Mouse (Mus musculus): ENCODE data around the gene Slc35g2.

The Slc35g2 gene

GRCm38 (mm10) chr9:100570626-100571233, at the start of gene Slc35g2:
Gene Slc35g2 (minus strand): TSS chr9:100571090.
- DNase-seq: peak; percentile 19

- peak; percentile 11 for DNase-seq
Measured at GRCm38 (mm10) chr9:100616947-100617346, 46.1 kb upstream of the Slc35g2 start.

GRCm38 (mm10) chr9:100613501-100614071, 42.7 kb upstream of the Slc35g2 start:
- no peak for DNase-seq

- DNase-seq: no peak
Measured at GRCm38 (mm10) chr9:100605985-100606554, 35.2 kb upstream of the Slc35g2 start.

- no peak for DNase-seq
Measured at GRCm38 (mm10) chr9:100605522-100605921, 34.6 kb upstream of the Slc35g2 start.

DNA sequence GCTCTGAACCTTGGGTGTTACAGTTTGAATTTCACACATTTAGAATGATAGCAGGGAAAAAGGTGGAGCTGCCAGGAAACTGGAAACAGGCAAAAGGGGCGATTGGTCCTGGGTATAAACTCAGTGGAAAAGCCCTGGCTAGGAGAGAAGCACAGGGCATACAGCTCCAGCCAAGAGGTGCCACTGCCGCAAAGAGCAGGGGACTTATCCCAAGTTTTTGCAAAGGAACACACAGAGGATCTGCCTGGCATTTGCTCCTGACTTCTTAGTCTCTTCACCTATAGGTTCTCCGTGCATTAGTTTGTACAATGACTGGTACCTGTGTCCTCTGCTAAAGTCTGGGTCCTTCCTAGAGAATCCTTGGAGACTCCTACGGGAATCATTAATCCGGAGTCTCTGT, 32.3 kb upstream of the Slc35g2 start:
- DNase-seq: no peak

- no peak for DNase-seq
Measured at GRCm38 (mm10) chr9:100602130-100602529, 31.2 kb upstream of the Slc35g2 start.

GRCm38 (mm10) chr9:100599761-100600328, 29.0 kb upstream of the Slc35g2 start:
- DNase-seq: no peak

DNA sequence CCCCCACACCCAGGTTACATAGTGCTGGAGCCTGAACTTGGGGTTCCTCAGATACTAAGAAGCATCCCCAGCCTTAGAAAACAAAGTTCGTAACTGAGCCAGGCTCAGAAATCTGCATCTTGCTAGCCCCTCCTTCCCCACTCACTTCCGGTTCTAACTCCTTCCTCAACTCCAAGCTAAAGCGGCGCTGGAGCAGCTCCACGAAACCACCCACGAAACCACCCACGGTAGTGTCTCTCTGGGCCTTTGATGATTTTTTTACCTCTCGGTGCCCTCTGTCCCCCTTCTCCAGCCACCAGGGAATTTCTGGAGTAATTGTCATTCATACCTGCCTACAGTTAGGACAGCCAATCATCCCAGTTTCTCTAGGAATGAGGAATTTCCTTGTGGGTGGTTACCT, 26.7 kb upstream of the Slc35g2 start, which contains the start of gene Stag1:
Gene Stag1 (plus strand): TSS at position 253 of the 400 bp plus-strand sequence.
- DNase-seq: no peak

DNA sequence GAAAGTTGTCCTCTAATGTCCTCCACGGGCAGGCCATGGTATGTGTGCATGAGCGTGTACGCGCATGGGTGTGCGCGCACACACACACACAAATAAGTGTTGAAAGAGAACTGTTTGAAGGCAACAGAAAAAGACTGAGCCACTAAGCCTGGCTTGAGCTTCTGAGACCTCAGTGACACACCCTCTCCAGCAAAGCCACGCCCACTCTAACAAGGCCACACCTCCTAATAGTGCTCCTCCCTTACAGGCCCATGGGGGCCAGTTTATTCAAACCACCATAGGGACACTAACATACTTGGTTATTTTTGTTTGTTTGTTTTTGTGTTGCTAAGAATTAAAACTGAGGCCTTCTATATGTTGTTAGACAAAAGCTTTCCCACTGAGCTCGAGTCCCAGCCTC, 25.4 kb upstream of the Slc35g2 start:
- peak; percentile 51 for DNase-seq

- DNase-seq: no peak
Measured at GRCm38 (mm10) chr9:100590462-100590861, 19.6 kb upstream of the Slc35g2 start.

DNA sequence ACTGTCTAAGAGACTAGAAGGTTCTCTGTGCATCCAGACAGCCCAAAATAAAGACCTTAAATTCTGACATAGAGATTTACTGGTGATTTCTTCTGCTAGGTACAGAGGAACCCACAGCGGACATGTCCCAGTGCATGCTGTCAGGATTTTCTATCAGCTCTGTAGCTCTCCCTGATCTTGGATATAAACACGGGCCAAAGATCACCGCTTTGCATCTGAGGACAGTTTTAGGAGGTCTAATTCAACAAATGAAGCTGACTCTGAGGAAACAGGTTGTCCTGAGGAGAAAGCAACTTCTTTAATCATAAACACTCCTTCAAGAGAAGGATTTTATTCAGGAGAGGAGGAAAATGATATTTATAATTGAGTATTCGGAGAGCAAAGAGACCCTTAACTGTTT, 13.1 kb upstream of the Slc35g2 start:
- DNase-seq: no peak

GRCm38 (mm10) chr9:100582883-100583575, 12.1 kb upstream of the Slc35g2 start:
- no peak for DNase-seq

GRCm38 (mm10) chr9:100581543-100582492, 10.9 kb upstream of the Slc35g2 start:
- peak; percentile 17 for DNase-seq

GRCm38 (mm10) chr9:100580196-100580740, 9.4 kb upstream of the Slc35g2 start:
- no peak for DNase-seq

- DNase-seq: no peak
Measured at GRCm38 (mm10) chr9:100573942-100574341, 3.1 kb upstream of the Slc35g2 start.

DNA sequence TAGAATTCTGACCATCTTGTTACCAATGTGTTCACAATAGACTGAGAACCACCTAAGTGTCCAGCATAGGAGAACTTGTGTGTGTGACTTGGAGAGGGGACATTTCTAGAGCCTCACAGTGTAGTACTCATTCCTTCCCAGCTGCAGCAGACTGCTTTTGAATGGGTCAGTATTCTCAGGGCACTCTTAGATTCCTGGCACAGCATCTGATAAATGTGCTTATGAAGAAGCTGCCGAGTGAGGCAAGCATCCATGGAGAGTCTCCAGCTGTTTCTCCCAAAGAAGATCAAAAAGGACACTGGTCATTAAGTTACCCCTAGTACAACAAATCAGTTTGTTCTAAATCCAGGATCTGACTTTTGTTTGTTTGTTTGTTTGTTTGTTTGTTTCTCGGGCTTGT, 2.4 kb upstream of the Slc35g2 start:
- no peak for DNase-seq

DNA sequence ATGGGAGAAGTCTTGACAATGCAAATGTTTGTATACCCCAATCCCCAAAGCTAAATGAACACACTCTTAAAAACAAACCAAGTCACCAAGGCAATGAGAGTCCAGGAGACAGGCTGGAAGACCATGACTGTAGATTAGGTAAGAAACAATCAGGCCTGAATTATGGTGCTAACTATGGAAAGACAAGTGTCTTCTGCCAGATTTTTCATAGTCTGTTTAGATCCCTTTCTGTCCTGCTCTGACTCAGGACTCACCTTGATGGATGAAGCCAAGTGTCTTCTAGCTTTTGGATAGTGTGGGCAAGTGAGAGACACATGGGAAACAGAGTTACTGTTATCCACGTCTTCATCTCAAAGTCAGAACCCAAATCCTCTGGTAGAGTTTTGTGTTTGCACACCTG, 621 bp upstream of the Slc35g2 start:
- DNase-seq: no peak

DNA sequence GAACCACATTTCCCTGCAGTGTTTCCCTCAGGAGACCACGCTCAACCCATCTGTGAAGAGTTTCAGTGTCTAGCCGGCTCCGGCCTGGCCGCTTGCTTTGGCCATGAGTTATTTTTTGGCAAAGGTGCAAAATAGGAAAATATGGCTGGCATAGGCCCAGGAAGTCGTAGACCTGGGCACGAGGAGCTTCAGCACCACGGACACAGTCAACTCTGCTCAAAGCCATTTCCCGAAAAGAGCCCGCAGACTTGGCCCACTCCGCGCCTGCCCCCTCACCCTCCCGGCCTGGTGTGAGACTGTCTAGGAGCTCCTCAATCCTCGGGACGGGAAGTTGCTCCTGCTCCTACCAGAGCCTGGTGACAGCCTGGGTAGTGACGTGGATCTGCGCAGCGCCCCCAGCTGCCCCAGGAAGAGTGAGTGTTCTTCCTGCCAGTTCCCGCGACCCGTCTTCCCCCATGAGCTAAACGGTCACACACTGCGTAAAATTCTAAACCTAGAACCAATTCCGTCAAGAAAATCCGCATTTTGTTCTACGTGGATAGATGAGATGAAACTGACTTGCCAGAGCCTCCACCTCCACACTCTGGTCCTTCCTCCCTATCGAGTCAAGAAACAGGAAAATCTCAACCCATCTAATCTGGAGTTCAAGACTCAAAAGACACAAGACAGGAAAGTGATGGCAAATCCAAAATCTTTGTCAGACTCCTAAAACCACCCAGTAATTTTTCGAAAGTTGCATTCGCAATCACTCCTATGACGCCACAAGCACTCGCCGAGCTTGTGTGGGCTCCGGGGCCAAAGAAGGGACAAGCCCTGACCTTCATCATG, 878 bp downstream of the Slc35g2 start:
- peak; percentile 25 for DNase-seq

DNA sequence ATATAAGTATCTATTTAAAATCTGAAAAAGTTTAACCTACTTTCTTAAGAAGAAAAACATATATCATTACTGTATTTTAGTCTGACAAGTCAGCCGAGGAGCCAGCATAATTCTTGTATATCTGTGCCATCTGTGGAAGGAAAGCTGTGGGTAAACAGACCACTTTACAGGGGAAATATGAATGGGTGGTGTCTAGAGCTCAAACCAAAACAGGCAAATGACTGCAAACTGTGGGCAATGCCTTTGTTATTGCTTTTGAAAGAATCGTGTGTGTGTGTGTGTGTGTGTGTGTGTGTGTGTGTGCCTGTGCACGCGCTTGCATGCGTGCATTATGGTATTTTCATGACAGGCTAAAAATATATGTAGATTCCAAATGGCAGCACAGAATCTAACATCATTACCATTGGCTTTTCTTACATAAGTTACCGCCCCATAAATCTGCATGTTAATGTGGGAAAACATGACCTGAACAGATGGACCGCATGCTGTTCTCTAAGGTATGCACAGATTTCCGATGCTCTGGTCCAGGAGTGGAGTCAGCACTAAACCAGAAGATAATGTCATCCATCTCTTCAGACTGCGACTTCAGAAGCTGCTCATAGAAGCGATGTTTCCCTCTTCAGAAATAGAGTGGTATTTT, 10.5 kb downstream of the Slc35g2 start:
- DNase-seq: no peak

DNA sequence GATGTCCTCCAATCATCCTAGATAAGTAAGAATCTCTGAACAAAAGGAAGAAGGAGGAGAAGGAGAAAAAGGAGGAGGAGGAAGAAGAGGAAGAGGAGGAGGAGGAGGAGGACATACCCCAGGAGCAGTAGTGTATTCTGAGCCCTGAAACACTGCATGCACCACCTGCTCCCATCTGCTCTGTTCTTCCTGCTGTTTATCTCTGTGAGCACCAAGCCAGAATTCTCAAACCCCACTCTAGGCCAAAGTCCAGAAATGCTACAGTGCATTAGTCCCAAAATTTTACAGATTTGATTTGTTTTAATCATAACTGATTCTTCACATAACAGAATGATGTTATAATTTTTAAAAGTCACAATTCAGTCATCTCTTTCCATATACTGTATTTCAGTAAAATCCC, 11.9 kb downstream of the Slc35g2 start:
- DNase-seq: no peak

Measured in liver (tissue).